Mouse (Mus musculus): ENCODE results near the gene Naa20. TPM values are rescaled to one million over a fixed set of nuclear protein-coding genes. Genes with fewer than 3 reads are reported as not detected.

The Naa20 gene
- total RNA-seq (2021) = 10 to 100 TPM; 65.6 to 73.8 TPM
- long read RNA-seq, experiment 1, transcript Naa20-202 (6 exons, 1,142 nt) = major isoform, 33 of 46 reads
- long read RNA-seq, experiment 1, transcript Naa20-201 (6 exons, 1,172 nt) = minor isoform, 6 of 46 reads
- long read RNA-seq, experiment 1, partial matches to known transcripts = 2 of 46 reads
- long read RNA-seq, experiment 1, other reads (novel, unspliced or antisense) = 5 of 46 reads
- long read RNA-seq, experiment 2, transcript Naa20-201 (6 exons, 1,172 nt) = minor isoform, 8 of 96 reads
- long read RNA-seq, experiment 2, transcript Naa20-202 (6 exons, 1,142 nt) = major isoform, 68 of 96 reads
- long read RNA-seq, experiment 2, partial matches to known transcripts = 9 of 96 reads
- long read RNA-seq, experiment 2, other reads (novel, unspliced or antisense) = 11 of 96 reads

DNA sequence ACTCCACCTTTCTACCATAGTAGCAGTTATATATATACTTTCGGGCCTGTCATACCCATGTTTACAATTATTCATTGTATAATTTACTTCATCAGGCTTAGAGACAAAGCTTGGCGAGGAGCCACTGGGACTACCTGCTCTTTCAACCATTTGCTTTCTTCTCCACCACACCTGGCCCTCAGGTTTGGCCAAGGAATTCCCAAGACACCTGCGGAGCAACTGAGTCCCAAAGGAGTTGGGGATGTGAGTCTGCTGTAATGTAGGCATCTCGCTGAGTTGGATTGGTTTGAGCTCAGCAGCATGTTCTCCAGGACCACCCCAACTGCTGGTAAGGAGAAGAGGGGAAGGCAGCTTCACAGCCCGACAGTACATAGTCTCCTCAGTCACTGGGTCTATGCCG, at the start of gene Naa20:
Gene Naa20 (plus strand): TSS at position 239 of the 400 bp plus-strand sequence.
- no peak for DNase-seq (ENCODE audit: low spot score in 2 of 2)

DNA sequence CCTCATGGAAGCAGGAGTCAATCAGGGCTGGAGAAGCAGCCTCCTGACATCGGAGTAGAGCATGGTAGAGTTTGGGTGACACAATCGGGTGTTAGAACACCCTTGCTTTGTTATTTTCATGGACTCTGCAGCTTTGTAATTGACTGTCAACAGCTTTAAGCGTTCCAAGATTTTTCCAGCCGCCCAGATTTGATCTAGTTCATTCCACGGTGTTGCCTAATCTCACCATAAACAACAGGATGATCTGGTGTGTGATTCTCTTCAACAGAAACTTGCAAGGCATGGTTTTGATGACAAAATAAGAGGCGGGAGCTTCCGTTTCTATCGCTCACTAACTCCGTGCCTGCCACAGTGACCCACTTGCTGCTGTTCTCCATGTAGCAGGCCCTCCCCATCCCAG, 46.1 kb upstream of the Naa20 start:
- DNase-seq (ENCODE audit: low spot score in 2 of 2) = no peak

DNA sequence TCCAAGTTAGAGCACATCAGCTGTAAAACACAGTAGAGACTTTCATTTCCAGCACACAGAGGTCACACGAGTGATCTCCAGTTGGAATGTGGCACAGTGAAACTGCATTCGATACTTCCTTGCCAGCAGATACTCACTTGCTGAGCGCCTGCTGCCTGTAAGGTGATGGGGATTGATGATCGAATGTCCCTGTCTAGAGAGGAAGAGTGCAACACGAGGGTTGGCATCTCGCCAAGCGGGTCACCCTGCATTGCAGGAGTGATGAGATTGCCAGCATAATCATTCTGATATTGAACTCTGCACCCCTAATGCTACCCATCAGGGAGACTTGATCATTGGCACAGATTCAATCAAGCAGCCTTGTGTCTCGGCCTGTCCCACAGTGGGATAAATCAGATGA, 44.0 kb upstream of the Naa20 start:
- DNase-seq (ENCODE audit: low spot score in 2 of 2) = no peak

DNA sequence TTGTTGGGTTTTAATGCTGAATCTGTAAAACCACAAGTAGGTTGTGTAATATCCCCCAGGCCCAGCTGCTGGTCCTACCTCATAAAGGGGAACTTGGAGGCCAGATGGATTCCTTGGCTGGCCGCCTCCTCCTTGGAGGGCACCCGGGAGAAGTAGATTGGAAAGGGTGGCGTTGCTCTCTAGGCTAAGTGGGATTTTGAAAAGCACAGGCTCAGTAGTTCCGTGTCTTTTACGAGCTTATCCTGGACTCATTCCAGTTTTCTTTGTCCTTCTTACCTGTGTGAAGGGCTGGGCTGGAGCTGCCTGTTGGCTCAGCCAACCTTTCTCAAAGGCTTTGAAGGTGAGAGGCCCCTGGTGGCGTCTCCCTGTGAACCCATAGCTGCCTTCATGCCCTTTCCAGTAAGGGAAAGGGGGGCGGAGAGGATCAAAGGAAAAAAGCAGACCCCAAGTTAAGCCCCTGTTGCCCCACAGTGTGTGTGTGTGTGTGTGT, 42.4 kb upstream of the Naa20 start:
- peak; percentile 34 to 57 for DNase-seq (ENCODE audit: low spot score in 2 of 2)

DNA sequence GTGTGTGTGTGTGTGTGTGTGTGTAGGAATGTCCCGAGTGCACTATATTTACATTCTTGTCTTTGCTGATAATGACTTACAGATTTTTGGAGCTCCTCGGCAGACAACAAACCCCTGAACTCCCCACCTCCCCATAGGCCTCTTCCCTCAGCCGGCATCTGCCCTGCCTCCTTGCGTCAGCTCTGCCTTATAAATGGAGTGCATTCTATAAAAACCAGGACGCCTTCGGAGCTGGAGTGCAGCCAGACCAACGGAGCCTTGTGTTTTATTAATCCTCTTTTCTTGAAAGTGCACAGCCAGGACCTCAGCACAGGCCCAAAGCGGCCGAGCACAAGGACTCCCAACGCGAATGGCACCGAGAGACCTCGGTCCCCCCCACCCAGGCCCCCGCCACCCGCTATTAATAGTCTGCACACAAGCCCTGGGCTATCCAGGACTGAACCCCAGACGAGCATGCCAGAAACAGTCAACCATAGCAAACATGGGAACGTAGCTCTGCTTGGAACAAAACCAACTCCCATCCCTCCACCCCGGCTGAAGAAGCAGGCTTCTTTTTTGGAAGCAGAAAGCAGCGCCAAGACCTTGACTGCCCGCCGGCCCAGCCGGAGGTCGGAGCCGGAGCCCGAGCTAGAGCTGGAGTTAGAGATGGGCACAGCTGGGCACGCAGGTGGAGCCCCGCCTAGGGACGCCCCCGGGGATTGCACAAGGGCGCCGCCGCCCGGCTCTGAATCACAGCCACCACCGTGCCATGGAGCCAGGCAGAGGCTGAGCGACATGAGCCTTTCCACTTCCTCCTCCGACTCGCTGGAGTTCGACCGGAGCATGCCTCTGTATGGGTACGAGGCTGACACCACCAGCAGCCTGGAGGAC, 41.7 kb upstream of the Naa20 start:
- DNase-seq (ENCODE audit: low spot score in 2 of 2) = peak; percentile 89

DNA sequence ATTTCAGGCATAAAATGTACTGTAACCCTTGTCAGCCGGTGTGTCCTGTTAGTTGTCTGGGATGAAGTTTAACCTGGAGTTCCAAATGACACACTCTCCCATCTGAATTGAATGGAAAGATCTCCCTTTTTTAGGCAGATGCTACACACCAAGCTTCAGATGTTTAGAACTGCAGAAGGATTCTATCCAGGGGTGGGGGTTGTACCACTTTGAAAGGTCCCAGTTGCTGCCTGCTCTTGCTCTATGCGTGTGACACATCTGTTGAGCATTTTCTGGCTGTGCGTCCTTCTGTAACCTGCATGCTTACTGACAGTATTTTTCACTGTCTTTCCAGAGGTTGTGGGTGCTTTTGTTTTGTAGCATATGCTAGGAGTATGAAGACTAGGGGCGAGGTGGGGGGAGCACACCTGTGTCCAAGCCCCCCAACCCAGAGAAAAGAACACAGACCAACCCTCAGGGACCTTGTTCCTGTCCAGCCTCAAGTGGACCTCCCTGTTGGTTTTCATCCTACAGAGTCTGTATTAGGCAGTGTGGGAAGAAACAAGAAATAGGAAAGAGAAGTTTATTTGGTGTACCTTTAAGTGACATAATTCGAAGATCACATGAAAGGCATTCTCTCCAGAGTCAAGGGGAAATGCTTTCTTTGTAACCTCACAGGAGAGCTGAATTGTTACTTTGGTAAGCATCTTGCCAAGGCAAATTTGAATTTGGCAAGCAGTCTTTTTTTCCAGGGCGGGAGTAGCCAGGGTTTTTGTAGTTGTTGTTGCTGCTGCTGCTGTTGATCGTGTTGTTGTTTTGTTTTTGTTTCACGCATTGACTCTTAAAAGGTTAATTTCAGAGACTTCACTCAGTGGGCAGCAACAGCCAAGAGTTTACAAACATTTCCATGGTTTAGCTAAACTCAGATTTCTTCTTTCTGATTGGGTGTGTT, 40.4 kb upstream of the Naa20 start:
- peak in 1 of 2 experiments; percentile 39 for DNase-seq (ENCODE audit: low spot score in 2 of 2)

DNA sequence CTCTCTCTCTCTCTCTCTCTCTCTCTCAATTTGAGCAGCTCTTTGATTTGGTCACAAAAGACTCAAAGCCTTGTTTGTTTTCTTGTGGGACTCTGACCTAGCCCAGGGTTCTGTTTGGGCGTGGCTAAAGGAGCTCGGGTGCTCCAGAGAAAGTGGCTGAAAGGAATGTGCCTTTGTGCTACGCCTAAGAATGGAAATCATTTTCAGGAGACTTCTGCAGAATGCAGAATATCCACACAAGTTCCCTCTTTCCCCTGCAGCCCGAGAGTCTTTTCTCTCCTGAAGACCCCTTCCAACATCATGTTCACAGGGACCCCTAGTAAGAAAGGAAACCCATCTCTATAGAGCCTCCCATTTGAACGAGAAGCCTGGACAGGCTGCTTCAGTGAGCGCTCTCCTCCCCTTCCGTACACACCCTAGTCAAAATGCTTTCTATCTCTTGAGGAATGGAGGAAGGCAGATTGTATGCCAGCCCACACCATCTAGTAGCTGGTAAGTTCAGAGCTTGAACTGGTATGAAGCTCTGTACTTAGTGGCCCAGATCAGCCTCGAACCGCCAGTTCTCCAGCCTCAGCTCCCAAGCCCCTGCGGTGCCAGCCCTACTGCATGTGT, 39.6 kb upstream of the Naa20 start:
- no peak for DNase-seq (ENCODE audit: low spot score in 2 of 2)

DNA sequence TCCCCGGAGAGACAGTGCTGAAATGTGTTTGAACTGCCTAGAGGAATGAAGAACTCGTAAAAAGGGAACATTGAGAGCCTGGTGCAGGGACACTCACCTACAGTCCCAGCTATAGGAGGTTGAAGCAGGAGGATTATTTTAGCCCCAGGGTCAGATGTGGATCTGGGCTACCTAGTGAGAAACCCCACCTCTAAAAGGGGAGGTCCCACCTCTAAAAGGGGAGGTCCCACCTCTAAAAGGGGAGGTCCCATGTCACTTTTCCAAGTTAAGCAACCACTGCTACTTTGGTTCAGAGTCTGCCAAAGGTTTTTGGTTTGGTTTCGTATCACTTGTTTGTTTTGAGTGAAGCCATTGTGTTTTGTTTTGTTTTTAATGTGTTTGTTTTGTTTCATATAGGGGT, 36.6 kb upstream of the Naa20 start:
- DNase-seq (ENCODE audit: low spot score in 2 of 2) = no peak

DNA sequence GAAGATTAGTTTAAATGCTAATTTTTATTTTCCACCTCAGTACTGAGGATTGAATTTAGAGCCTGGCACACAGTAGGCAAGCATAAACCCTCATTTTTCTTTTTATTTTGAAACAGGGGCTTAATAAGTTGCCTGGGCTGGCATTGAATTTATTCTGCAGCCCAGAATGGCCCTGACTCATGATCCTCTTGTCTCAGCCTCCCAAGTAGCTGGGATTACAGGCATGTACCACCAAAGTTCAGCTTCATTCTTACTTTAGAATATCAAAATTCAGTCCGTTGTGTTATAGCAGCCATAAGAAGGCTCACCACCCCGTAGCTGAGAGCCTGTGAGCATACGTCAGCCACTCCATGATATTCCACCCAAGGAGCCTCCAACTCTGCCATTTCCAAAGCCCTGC, 35.7 kb upstream of the Naa20 start:
- no peak for DNase-seq (ENCODE audit: low spot score in 2 of 2)

DNA sequence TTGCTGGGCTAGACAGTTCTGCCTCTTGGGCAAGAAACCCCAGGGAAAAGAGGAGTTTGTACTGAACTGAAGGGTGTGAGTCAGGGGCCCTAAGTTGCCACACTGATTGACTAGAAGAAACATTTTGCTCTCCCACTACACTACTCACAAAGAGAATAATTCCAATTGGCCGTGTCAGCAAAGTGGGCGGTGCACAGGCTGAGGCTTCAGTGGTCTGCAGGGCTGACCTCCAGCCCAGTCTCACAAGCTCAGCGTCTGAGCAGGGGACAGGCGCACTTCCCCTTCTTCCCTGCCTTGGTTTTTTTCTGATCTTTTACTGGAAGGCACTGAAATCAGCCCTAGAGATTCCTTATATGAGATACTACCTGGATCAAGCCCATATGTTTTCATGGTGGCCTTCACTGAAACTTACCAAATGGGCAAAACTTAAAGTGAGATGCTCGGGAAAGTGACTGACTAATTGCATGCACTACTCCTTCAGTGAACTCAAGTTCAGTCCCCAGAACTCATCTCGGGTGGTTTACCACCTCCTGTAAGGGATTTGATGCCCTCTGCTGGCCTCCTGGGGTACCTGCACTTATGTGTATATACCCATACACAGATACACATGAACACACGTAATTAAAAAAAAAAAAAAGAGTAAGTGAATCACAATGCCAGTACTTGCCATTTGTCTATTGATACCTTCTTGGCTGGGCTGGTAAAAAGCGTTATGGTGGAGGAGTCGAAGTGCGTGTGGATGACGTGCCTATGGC, 35.0 kb upstream of the Naa20 start:
- DNase-seq (ENCODE audit: low spot score in 2 of 2) = no peak

DNA sequence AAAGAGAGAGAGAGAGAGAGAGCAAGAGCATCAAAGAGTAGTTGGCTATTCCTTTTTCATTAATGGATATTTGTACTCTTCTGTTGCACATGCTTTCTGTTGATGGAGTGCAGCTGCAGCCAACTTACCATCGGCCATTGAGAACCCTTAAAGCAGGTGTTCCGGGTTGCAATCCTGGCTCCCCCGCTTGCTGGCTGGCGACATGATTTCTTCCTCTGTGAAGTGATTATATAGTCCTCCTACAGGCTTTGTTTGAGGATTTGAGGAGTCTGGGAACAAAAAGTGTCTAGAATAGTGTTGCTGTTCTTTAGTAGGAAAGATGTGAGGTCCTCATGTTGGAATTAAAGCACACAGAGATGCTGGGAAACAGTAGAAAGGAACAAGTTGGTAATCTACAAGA, 30.6 kb upstream of the Naa20 start:
- no peak for DNase-seq (ENCODE audit: low spot score in 2 of 2)

DNA sequence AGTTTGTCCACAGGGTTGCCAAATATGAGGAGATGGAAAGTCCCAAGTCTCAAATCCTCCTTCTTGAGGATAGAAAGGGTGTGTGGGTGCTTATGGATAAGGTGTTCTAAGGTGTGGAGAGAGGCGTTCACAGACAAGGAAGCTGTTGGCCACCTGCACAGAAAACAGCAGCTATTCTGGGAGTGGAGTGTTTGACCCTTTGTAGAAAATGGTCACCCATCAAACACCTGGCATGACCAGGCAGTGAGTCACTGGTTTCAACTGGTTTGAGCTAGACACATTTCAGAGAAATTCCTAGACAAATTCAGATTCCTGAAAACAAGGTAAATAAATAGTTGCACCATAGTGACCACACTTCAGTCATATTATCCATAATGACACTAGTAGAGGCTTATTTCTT, 29.8 kb upstream of the Naa20 start:
- DNase-seq (ENCODE audit: low spot score in 2 of 2) = no peak

DNA sequence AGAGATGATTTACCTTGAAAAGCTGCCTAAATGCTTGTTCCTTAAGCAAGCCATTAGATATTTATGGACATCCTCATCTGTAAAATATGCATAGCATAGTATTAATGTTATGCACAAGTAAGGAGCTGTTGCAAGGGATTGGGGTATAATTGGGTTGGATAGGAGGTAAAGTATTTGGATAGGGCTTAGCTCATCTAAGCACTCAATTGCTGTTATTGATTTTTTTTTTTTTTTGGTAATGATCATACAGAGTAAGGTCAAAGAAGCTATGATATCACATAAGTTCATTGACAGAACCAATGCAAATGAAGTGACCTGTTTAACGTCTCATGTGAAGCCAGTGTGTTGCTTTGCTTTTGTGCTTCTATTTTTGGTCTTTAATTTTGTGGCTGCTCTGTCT, 27.9 kb upstream of the Naa20 start:
- no peak for DNase-seq (ENCODE audit: low spot score in 2 of 2)

DNA sequence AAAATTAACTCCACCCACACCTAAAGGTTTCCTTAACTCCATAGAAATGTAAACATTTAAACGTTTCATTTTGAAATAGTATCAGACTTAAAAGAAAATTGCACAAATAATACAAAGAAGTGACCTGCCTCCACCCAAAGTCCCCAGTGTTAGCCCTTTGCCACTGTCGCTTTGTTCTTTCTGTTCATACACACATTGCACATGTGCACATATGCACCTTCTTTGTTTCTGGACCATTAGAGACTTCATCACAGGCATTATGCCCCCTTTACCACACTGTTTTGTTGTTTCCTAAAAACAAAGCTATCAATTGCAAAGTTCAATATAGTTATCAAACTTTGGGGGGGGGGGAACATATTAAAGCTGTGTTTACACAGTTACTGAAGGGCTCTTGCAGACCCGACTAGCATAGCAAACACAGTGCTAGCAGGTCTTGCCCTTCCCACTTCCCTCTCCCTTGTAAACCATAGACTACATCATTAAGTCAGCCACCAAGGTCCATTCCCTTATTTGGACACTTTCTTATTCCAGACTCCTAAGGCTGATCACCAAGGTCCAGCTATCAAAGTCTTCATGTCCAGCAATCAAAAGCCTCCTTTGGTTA, 26.9 kb upstream of the Naa20 start:
- no peak for DNase-seq (ENCODE audit: low spot score in 2 of 2)

DNA sequence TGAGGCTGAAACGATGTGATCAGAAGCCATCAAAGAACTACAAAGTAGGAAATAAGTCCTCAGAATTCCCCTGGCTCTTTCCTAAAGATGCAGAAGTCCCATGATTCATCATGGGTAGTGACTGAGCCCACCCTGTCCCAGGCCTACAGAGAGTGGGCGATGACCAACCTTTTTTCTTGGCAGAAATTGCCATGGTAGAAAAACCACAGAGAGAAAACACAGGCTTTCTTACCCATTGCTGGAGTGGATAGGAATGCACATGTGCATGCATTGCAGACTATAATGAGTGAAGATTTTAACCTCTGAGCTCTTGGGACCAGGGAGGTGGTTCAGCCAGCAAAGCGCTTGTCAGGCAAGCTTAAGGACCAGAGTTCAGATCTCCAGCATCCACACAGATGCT, 24.7 kb upstream of the Naa20 start:
- DNase-seq (ENCODE audit: low spot score in 2 of 2) = no peak

DNA sequence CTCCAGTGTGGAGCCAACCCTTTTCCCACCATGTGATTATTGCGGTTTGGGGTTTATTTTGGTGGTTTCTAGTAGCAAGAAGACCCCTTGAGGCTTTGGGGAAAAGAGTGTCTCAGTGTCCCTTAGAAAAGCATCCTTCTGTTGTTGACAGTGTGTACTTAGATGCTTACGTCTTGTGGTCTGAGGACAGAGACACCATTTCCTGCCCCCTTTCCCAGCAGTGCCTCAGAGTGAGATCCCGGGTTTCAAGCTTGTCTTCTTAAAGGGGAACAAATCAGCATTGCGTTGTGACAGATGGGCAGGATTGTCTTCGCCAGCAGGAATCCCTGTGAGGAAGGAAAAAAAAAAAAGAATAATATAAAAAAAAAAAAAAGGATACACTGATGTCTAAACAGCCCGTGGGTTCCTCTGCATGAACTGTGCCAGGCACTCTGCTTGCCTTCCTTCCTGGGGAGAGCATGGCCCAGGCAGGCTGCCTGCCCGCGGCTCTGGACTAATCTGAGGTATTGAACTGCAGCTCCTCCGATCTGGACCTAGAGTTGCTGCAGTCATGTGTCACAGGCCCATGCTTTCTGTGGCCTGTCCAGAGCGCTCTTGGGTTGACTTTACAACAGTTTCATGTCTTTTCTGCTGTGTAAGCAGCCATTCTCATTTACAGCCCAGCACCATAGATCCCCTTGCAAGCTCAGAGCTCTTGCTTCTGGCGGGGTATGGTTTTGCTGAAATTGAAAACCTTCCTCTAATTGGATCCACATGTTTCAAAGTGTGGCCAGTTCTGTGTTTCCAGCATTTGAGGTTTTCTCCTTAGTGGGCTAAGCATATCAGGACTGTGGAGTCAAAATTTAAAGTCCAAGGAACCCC, 20.8 kb upstream of the Naa20 start:
- DNase-seq (ENCODE audit: low spot score in 2 of 2) = no peak

DNA sequence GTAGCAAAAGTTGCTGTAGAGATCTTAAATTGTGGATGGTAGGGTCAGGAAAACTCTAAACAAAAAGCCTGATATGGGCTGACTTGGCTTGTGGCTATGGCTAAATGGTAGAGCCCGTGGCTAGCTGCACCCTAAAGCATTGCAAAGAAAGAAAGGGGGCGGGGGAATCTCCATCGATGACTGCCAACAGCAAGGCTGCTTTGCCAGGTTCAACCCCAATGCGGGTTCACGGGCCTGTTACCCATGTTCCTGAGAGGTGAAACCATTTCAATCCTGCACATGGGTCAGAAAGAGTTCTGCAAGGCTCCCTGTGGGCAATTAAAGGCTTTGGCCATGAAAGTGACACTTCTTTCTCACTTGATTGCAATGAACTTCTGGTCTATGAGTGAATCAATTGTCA, 20.0 kb upstream of the Naa20 start:
- no peak for DNase-seq (ENCODE audit: low spot score in 2 of 2)

DNA sequence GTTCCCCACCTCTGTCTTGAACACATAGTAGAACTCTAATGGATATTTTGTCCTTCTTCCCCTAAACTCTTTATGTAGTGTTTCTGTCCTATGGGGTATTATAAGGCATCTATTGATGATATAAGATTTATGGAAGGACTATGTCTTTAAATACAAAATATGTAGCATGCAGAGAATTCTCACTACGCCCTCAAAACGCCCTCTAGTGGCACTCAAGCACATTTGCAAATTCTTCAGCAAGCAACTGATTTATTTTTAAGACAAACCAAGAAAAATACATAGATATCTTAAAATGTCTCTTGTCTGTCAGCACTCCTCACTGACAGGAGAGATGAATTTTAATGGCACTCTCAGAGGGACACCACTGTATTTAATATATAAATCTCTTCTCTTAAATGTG, 19.5 kb upstream of the Naa20 start:
- DNase-seq (ENCODE audit: low spot score in 2 of 2) = no peak

All from layer of hippocampus, postnatal 14 days (tissue).